Mouse (Mus musculus) kidney, adult 2 months (tissue): ENCODE results near the gene Gaa. TPM values are rescaled to one million over a fixed set of nuclear protein-coding genes. Genes with fewer than 3 reads are reported as not detected.

ENCODE experiments used
- DNase-seq: peaks from one replicate; pipeline ENCODE4 v3.0.0; 2021
- H3K27ac ChIP-seq: fragments of 200-500 bp; 2 replicates; pipeline ENCODE4 v1.5.1; 2012; ENCODE audit warnings: low read depth, low read length, control low read depth, inconsistent platforms; ENCODE audit not compliant: insufficient read depth
- H3K27me3 ChIP-seq: fragments of 200-500 bp; replicated peaks from 2 replicates; pipeline ENCODE4 v1.6.1; 2012; ENCODE audit warnings: mild to moderate bottlenecking, moderate library complexity, low read length, inconsistent platforms; ENCODE audit not compliant: control insufficient read depth, insufficient read depth
- H3K36me3 ChIP-seq: fragments of 200-500 bp; 2 replicates; pipeline ENCODE4 v1.6.1; 2012; ENCODE audit warnings: mild to moderate bottlenecking, moderate library complexity, low read length, inconsistent platforms; ENCODE audit not compliant: control insufficient read depth, insufficient read depth
- H3K4me1 ChIP-seq: fragments of 200-500 bp; 2 replicates; pipeline ENCODE4 v1.6.1; 2011; ENCODE audit warnings: low read length; ENCODE audit not compliant: control insufficient read depth, insufficient read depth
- H3K4me3 ChIP-seq: fragments of 200-500 bp; 2 replicates; pipeline ENCODE4 v1.5.1; 2011; ENCODE audit warnings: mild to moderate bottlenecking, low read depth, low read length, control low read depth; ENCODE audit not compliant: insufficient read depth
- CTCF ChIP-seq: fragments of 200-500 bp; conservative IDR thresholded peaks from 2 replicates; pipeline ENCODE4 v1.5.1; 2011; ENCODE audit warnings: low read depth, mild to moderate bottlenecking, control low read depth, low read length, moderate library complexity, mixed read lengths; ENCODE audit not compliant: insufficient read depth, insufficient read length
- POLR2A ChIP-seq: fragments of 200-500 bp; IDR thresholded peaks from one replicate; pipeline ENCODE4 v1.6.1; 2011; ENCODE audit warnings: low read depth, low read length, control low read depth
- WGBS: fragments of 180-500 bp; shearing (Covaris S2); methylation state at CpG from one replicate; pipeline ENCODE4 v1.1.7; 2018; 5-methylcytosine and 5-hydroxymethylcytosine counted together
- polyA plus RNA-seq: library from polyadenylated mRNA; depleted of rRNA; stranded (reverse); fragments of >200 nt; gene quantifications from 2 replicates; pipeline ENCODE4 v1.2.3, GENCODE M21; 2012

The Gaa gene
- polyA plus RNA-seq, 1 experiment = 152 TPM

GRCm38 (mm10) chr11:119227591-119227990, 40.1 kb upstream of the Gaa start:
- Histone ChIP-seq H3K27me3 (no peaks in the 10 kb centered on the region), H3K4me1 (no peaks in the 10 kb centered on the region), H3K4me3 (peak overlapping the region; percentile 47), H3K36me3 (no peaks in the 10 kb centered on the region), H3K27ac (no peak overlapping the region)
- 24% methylated on average over 12 of the region's 12 CpGs for WGBS
- TF ChIP-seq CTCF = no peak
- TF ChIP-seq POLR2A = no peak
- DNase-seq = peak; percentile 19

DNA sequence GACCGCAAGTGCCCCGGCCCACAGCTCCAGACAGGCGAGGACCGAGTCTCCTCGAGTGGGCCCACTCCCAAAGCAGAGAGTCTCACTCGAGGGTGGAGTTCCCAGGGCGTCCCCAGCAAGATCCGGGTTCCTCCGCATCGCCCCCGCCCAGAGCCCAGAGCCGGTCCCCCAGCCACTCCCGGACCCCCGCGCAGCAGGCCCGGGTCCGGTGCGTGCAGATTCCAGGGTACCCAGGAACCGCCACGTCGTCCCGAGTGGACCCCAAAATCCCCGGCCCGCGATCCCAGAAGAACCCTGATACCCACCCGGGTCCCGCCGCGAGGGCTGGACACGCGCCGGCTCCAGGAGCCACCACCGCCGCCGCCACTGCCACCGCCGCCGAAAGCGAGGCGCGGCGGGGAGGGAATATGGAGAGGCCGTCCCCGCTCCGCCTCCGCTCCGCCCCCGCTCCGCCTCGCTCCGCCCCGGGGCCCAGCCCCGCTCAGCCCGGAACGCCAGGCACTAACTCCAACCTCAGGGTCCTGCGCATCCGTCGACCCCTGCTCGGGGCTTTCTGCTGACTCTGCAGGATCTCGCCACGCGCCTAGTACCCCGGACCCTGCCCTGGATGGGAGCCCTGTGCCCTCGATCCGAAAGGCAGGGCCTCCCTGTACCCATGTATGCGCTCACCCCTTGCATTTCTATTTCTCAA, 39.5 kb upstream of the Gaa start, which contains the start of the genes Tbc1d16 and Ccdc40:
Gene Tbc1d16 (minus strand): TSS at position 409 of the 691 bp plus-strand sequence.
Gene Ccdc40 (plus strand): TSS at position 482 of the 691 bp plus-strand sequence.
- Histone ChIP-seq H3K27me3 (no peaks in the 10 kb centered on the region), H3K27ac (no peak within 1 kb of the TSS), H3K36me3 (no peaks in the 10 kb centered on the region), H3K4me3 (peak within 1 kb of the TSS; percentile 47), H3K4me1 (no peaks in the 10 kb centered on the region)
- DNase-seq = peak; percentile 71
- no peak for TF ChIP-seq POLR2A
- TF ChIP-seq CTCF = no peak
- WGBS = 2% methylated on average over 58 of the region's 66 CpGs

DNA sequence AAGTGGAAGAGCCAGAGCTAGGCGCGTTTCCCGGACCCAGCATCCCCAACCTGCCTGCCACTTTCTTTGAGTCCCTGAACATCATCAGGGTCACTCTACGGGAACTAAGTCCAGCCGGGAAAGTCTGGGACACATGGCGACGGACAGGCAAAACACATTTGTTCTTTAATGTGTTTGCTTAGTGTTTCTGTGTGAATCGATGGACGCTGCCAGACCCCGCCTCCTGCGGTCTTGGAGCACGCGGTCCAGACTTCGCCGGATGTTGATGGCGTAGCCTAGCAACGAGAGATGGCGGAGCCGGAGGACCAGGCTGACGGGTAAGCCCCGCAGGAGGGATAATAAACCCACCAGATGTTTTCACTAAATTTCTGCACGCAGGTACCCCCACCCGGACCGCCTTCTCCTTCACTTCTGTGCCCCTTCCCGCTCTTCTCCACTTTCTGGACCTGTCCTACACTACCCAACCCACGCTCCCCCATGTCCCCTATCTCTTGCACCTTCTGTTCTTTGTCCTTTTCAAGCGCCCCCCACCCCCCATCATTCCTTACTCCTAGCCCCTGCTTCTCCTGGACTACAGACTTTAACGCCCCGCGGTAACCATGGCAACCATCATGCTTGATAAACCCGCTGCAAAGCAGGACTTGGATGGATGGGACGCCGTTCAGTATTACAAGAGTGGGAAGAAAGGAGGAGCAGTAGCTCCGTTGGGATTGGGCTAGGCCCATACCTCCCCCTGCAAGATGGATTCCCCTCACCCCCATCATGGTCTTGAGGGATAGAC, 38.7 kb upstream of the Gaa start:
- Histone ChIP-seq H3K27ac (no peak overlapping the region), H3K4me1 (no peaks in the 10 kb centered on the region), H3K36me3 (no peaks in the 10 kb centered on the region), H3K27me3 (no peaks in the 10 kb centered on the region), H3K4me3 (peak overlapping the region; percentile 47)
- TF ChIP-seq POLR2A (no peak), CTCF (no peak)
- 2% methylated on average over 34 of the region's 34 CpGs for WGBS
- DNase-seq = peak; percentile 81

GRCm38 (mm10) chr11:119234770-119235169, 32.9 kb upstream of the Gaa start:
- Histone ChIP-seq H3K4me3 (no peak overlapping the region), H3K36me3 (no peaks in the 10 kb centered on the region), H3K27ac (no peak overlapping the region), H3K4me1 (no peaks in the 10 kb centered on the region), H3K27me3 (no peaks in the 10 kb centered on the region)
- 95% methylated on average over 10 of the region's 10 CpGs for WGBS
- TF ChIP-seq CTCF (no peak), POLR2A (no peak)
- no peak for DNase-seq

DNA sequence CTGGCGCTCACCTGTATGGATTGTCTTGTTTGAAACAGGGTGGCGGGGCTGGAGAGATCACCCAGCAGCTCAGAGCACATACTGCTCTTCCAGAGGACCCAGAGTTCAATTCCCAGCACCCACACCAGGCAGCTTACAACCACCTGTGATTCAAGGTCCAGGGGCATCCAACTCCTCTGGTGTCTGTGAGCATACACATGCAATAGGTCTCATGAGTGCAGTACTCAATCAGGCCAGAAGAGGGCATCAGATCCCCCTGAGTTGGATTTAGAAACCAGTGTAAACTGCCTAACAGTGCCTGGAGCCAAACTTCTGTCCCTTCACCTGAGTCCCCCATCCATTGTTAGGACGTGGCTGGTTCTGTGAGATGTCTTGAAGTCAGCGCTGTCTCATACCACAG, 32.1 kb upstream of the Gaa start:
- Histone ChIP-seq H3K27ac (no peak overlapping the region), H3K36me3 (no peaks in the 10 kb centered on the region), H3K4me3 (no peak overlapping the region), H3K4me1 (no peaks in the 10 kb centered on the region), H3K27me3 (no peaks in the 10 kb centered on the region)
- TF ChIP-seq CTCF (peak; percentile 60), POLR2A (no peak)
- 90% methylated on average over 4 of the region's 4 CpGs for WGBS
- peak; percentile 65 for DNase-seq

GRCm38 (mm10) chr11:119236354-119236753, 31.3 kb upstream of the Gaa start:
- no peak for DNase-seq
- H3K27ac ChIP-seq = no peak overlapping the region
- H3K27me3 ChIP-seq = no peaks in the 10 kb centered on the region
- WGBS = 45% methylated on average over 8 of the region's 8 CpGs
- no peaks in the 10 kb centered on the region for H3K36me3 ChIP-seq
- H3K4me1 ChIP-seq = no peaks in the 10 kb centered on the region
- no peak overlapping the region for H3K4me3 ChIP-seq
- no peak for TF ChIP-seq CTCF

GRCm38 (mm10) chr11:119237007-119237406, 30.7 kb upstream of the Gaa start:
- no peak overlapping the region for H3K27ac ChIP-seq
- no peak for TF ChIP-seq CTCF
- no peak for TF ChIP-seq POLR2A
- WGBS = 57% methylated on average over 3 of the region's 3 CpGs

More at GRCm38 (mm10) chr11:119237007-119237406, 30.7 kb upstream of the Gaa start:
- Histone ChIP-seq H3K4me1 (no peaks in the 10 kb centered on the region), H3K4me3 (no peak overlapping the region), H3K36me3 (no peaks in the 10 kb centered on the region), H3K27me3 (no peaks in the 10 kb centered on the region)
- DNase-seq = no peak
